15 mouse cellular contexts compared by ENCODE assay signal in genomic region chr2:171373457-171373856, GRCm38 (mm10).
DNase-seq lines count a peak whose midpoint lies in the region; ATAC-seq and TF ChIP-seq lines count a peak whose summit lies in the region.
"Had no signal": no experiment of that assay in that cellular context is flagged by ENCODE, and none has a peak within 500 bp of the region (broad histone marks: within the 10 kb centered on the region; RNA-seq: fewer than 3 reads in every experiment).

No protein-coding gene starts in this region.

- H3K4me2 ChIP-seq in forebrain, postnatal 0 days (ENCODE audit: low read depth), result no peak overlapping the region
- no peak overlapping the region for H3K4me2 ChIP-seq in forebrain, embryonic 15.5 days (replicated peaks)
- no peak overlapping the region for H3K4me2 ChIP-seq in embryonic facial prominence, embryonic 14.5 days (ENCODE audit: low read depth, low read length)
- H3K4me2 ChIP-seq: heart, embryonic 13.5 days; hindbrain, embryonic 12.5 days; intestine, embryonic 15.5 days; stomach, embryonic 15.5 days had no signal

- 75% methylated on average over 1 of the region's 1 CpGs for WGBS in forebrain, postnatal 0 days
- 83% methylated on average over 1 of the region's 1 CpGs for WGBS in forebrain, embryonic 15.5 days
- 56% methylated on average over 1 of the region's 1 CpGs for WGBS in embryonic facial prominence, embryonic 14.5 days

- H3K27me3 ChIP-seq in forebrain, postnatal 0 days (ENCODE audit: insufficient read depth, low read length), result no peaks in the 10 kb centered on the region
- H3K27me3 ChIP-seq in forebrain, embryonic 15.5 days, result no peaks in the 10 kb centered on the region
- H3K27me3 ChIP-seq in embryonic facial prominence, embryonic 14.5 days (replicated peaks; ENCODE audit: control insufficient read depth, insufficient read depth, low read length), result no peaks in the 10 kb centered on the region
- H3K27me3 ChIP-seq: heart, embryonic 13.5 days; hindbrain, embryonic 12.5 days; intestine, embryonic 15.5 days; stomach, embryonic 15.5 days had no signal

- TF ChIP-seq CTCF in forebrain, postnatal 0 days (IDR thresholded peaks at IDR 0.05; ENCODE audit: low read depth), result no peak

- no peaks in the 10 kb centered on the region for H3K9me3 ChIP-seq in forebrain, postnatal 0 days (ENCODE audit: low read length)
- H3K9me3 ChIP-seq in forebrain, embryonic 15.5 days, result no peaks in the 10 kb centered on the region
- no peaks in the 10 kb centered on the region for H3K9me3 ChIP-seq in embryonic facial prominence, embryonic 14.5 days (ENCODE audit: control insufficient read depth, low read length)
- H3K9me3 ChIP-seq: heart, embryonic 13.5 days; hindbrain, embryonic 12.5 days; intestine, embryonic 15.5 days; stomach, embryonic 15.5 days had no signal

- no peaks in the 10 kb centered on the region for H3K4me1 ChIP-seq in forebrain, postnatal 0 days (ENCODE audit: insufficient read depth)
- H3K4me1 ChIP-seq in forebrain, embryonic 15.5 days, result no peaks in the 10 kb centered on the region
- H3K4me1 ChIP-seq in embryonic facial prominence, embryonic 14.5 days (ENCODE audit: control insufficient read depth, insufficient read depth, low read length), result no peaks in the 10 kb centered on the region
- H3K4me1 ChIP-seq: hindbrain, embryonic 12.5 days; intestine, embryonic 15.5 days; stomach, embryonic 15.5 days had no signal

- no peak for ATAC-seq in forebrain, postnatal 0 days
- ATAC-seq in forebrain, embryonic 15.5 days (replicated peaks), result no peak
- ATAC-seq in embryonic facial prominence, embryonic 14.5 days (ENCODE audit: low read depth), result peak; percentile 47; the same call in 1 of the 2 replicates
- ATAC-seq: intestine, embryonic 15.5 days; liver, postnatal 0 days; midbrain, embryonic 16.5 days had no signal

- H3K9ac ChIP-seq in forebrain, postnatal 0 days, result no peak overlapping the region
- no peak overlapping the region for H3K9ac ChIP-seq in forebrain, embryonic 15.5 days (replicated peaks)
- no peak overlapping the region for H3K9ac ChIP-seq in embryonic facial prominence, embryonic 14.5 days (ENCODE audit: low read depth, low read length)
- H3K9ac ChIP-seq: heart, embryonic 13.5 days; hindbrain, embryonic 12.5 days; intestine, embryonic 15.5 days; liver, postnatal 0 days; stomach, embryonic 15.5 days had no signal

- H3K36me3 ChIP-seq in forebrain, postnatal 0 days (ENCODE audit: insufficient read depth), result no peaks in the 10 kb centered on the region
- H3K36me3 ChIP-seq in forebrain, embryonic 15.5 days, result no peaks in the 10 kb centered on the region
- H3K36me3 ChIP-seq in embryonic facial prominence, embryonic 14.5 days (ENCODE audit: control insufficient read depth, insufficient read depth, low read length), result no peaks in the 10 kb centered on the region
- H3K36me3 ChIP-seq: heart, embryonic 13.5 days; hindbrain, embryonic 12.5 days; intestine, embryonic 15.5 days; stomach, embryonic 15.5 days had no signal

- peak; percentile 57 for DNase-seq in forebrain, postnatal 0 days
- DNase-seq in left cerebral cortex, adult 18-20 months (ENCODE audit: low spot score in 2 of 2), result peak; percentile 12 to 20
- DNase-seq in left cerebral cortex, adult 9 months (ENCODE audit: low spot score in 2 of 2), result no peak
- peak; percentile 68 for DNase-seq in embryonic facial prominence, embryonic 14.5 days (ENCODE audit: low spot score)
- DNase-seq in right cerebral cortex, adult 18-20 months, result peak; percentile 9
- no peak for DNase-seq in adrenal gland, adult 2 months
- DNase-seq in thymus, postnatal 25 days, result no peak
- DNase-seq: cerebellum, adult 11 months; liver, postnatal 0 days had no signal

- no peak overlapping the region for H3K27ac ChIP-seq in forebrain, postnatal 0 days (ENCODE audit: low read depth, low read length)
- H3K27ac ChIP-seq in forebrain, embryonic 15.5 days (replicated peaks), result no peak overlapping the region
- H3K27ac ChIP-seq in embryonic facial prominence, embryonic 14.5 days (replicated peaks; ENCODE audit: low read depth, low read length), result no peak overlapping the region
- H3K27ac ChIP-seq: heart, embryonic 13.5 days; hindbrain, embryonic 12.5 days; intestine, embryonic 15.5 days; stomach, embryonic 15.5 days had no signal

- no peak overlapping the region for H3K4me3 ChIP-seq in forebrain, postnatal 0 days (ENCODE audit: low read depth, low read length)
- H3K4me3 ChIP-seq in forebrain, embryonic 15.5 days, result no peak overlapping the region
- H3K4me3 ChIP-seq in embryonic facial prominence, embryonic 14.5 days (ENCODE audit: low read depth, low read length), result no peak overlapping the region
- H3K4me3 ChIP-seq: heart, embryonic 13.5 days; hindbrain, embryonic 12.5 days; intestine, embryonic 15.5 days; stomach, embryonic 15.5 days had no signal

Comparison
In these comparisons a context has a peak if more than half of its experiments do, and no peak if none do; other contexts are left out.
1. DNase-seq: peak in forebrain, postnatal 0 days (single experiment), left cerebral cortex, adult 18-20 months (2 of 2), embryonic facial prominence, embryonic 14.5 days (single experiment) and right cerebral cortex, adult 18-20 months (single experiment); none in left cerebral cortex, adult 9 months (0 of 2), adrenal gland, adult 2 months (single experiment) and thymus, postnatal 25 days (single experiment).